9 mouse cellular contexts compared by ENCODE assay signal in the genomic region with DNA sequence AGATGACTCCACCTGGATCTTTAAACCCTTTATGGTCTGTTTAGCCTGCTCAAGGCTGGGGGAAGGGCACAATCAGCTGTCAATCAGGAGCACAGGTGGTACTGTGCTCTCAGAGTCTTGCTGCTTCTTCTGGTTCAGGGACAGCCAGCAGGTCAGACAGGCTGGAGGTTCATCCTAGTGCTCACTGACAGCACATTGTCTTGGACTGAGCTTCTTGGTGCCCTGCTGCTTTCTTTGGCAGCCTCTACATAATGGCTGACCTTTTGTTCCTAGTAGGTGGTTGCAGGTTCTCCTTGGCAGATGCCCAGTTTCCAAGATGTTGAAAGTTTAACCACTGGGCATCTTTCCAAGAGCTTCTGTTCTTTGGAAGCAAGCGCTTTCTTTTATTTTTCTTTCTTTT. TPM values are rescaled to one million over a fixed set of nuclear protein-coding genes. Genes with fewer than 3 reads are reported as not detected.
DNase-seq lines count a peak whose midpoint lies in the region; ATAC-seq and TF ChIP-seq lines count a peak whose summit lies in the region.
"Had no signal": no experiment of that assay in that cellular context is flagged by ENCODE, and none has a peak within 500 bp of the region (broad histone marks: within the 10 kb centered on the region; RNA-seq: fewer than 3 reads in every experiment).

No protein-coding gene starts in this region.

- H3K9me3 ChIP-seq in hindbrain, postnatal 0 days (ENCODE audit: low read length): no peaks in the 10 kb centered on the region
- no peaks in the 10 kb centered on the region for H3K9me3 ChIP-seq in hindbrain, embryonic 10.5 days

- no peak for TF ChIP-seq CTCF in hindbrain, postnatal 0 days (IDR thresholded peaks at IDR 0.05; ENCODE audit: low read depth)

- ATAC-seq in hindbrain, postnatal 0 days: no peak
- ATAC-seq in erythroid progenitor cell, adult 5-6 weeks (replicated peaks; ENCODE audit: low FRiP score, poor library complexity, severe bottlenecking): no peak

- no peak overlapping the region for H3K27ac ChIP-seq in hindbrain, postnatal 0 days
- no peak overlapping the region for H3K27ac ChIP-seq in hindbrain, embryonic 10.5 days

- H3K36me3 ChIP-seq in hindbrain, postnatal 0 days (ENCODE audit: insufficient read depth, low read length): no peaks in the 10 kb centered on the region
- no peaks in the 10 kb centered on the region for H3K36me3 ChIP-seq in hindbrain, embryonic 10.5 days

- peak; percentile 49 for DNase-seq in hindbrain, postnatal 0 days (ENCODE audit: low spot score)
- no peak for DNase-seq in hindbrain, embryonic 10.5 days (ENCODE audit: low spot score)
- DNase-seq in NIH3T3 (ENCODE audit: low read depth): peak; percentile 15
- peak; percentile 71 to 73 for DNase-seq in cerebellum, adult 18-20 months
- peak; percentile 4 to 30 for DNase-seq in kidney, postnatal 4 days
- DNase-seq in right cerebral cortex, adult 2 months (ENCODE audit: low spot score in 2 of 2): no peak
- DNase-seq in spleen, postnatal 14 days (ENCODE audit: low spot score in 2 of 2): no peak
- DNase-seq: liver had no signal

- no peaks in the 10 kb centered on the region for H3K4me1 ChIP-seq in hindbrain, postnatal 0 days (ENCODE audit: insufficient read depth, low read length)
- H3K4me1 ChIP-seq in hindbrain, embryonic 10.5 days (replicated peaks): no peaks in the 10 kb centered on the region

- WGBS in hindbrain, postnatal 0 days: 46% methylated on average over 1 of the region's 1 CpGs
- WGBS in hindbrain, embryonic 10.5 days: 87% methylated on average over 1 of the region's 1 CpGs

- no peak overlapping the region for H3K9ac ChIP-seq in hindbrain, postnatal 0 days (replicated peaks; ENCODE audit: low read length)

- no peak overlapping the region for H3K4me2 ChIP-seq in hindbrain, postnatal 0 days (ENCODE audit: low read depth, low read length)

- no peak overlapping the region for H3K4me3 ChIP-seq in hindbrain, postnatal 0 days (ENCODE audit: low read length)
- H3K4me3 ChIP-seq in hindbrain, embryonic 10.5 days: no peak overlapping the region

- H3K27me3 ChIP-seq in hindbrain, postnatal 0 days (ENCODE audit: insufficient read depth, low read length): no peaks in the 10 kb centered on the region
- no peaks in the 10 kb centered on the region for H3K27me3 ChIP-seq in hindbrain, embryonic 10.5 days (ENCODE audit: insufficient read depth, poor library complexity, severe bottlenecking)

RNA-seq across cellular contexts. Expression of a gene that starts 55.1 kb away (rescaled TPM):
- total RNA-seq in hindbrain, postnatal 0 days (2014; rRNA removed): 101 and 104 TPM in 2 replicates
- polyA plus RNA-seq in hindbrain, postnatal 0 days (2015; fragmentation: Nextera tagmentation; extraction: Ambion mirVana): 16.9 and 18.4 TPM in 2 replicates
- polyA plus RNA-seq in hindbrain, embryonic 10.5 days (2016; fragmentation: Nextera tagmentation; extraction: Ambion mirVana): 5.9 and 6.4 TPM in 2 replicates
- total RNA-seq in erythroid progenitor cell, adult 5-6 weeks (2015; ENCODE audit: low replicate concordance): not detected in 2 replicates
- total RNA-seq in erythroid progenitor cell, adult 5-6 weeks (2017; ENCODE audit: low replicate concordance): not detected in 2 replicates

Comparison
In these comparisons a context has a peak if more than half of its experiments do, and no peak if none do; other contexts are left out.
1. DNase-seq: peak in hindbrain, postnatal 0 days (single experiment), NIH3T3 (single experiment), cerebellum, adult 18-20 months (2 of 2) and kidney, postnatal 4 days (2 of 2); none in hindbrain, embryonic 10.5 days (single experiment), right cerebral cortex, adult 2 months (0 of 2) and spleen, postnatal 14 days (0 of 2).
2. RNA of a gene that starts 55.1 kb away (total RNA-seq): 101 to 104 TPM in hindbrain, postnatal 0 days; not detected in erythroid progenitor cell, adult 5-6 weeks; every median in the first group is over 100 times any median in the second.